Mouse (Mus musculus): ENCODE measurements at regions not wholly inside any gene's neighbourhood (a gene's known extent, or its start where the extent isn't known, plus 50 kb on each side); places are given as distances from the start of the nearest gene placed in this dataset.

DNA sequence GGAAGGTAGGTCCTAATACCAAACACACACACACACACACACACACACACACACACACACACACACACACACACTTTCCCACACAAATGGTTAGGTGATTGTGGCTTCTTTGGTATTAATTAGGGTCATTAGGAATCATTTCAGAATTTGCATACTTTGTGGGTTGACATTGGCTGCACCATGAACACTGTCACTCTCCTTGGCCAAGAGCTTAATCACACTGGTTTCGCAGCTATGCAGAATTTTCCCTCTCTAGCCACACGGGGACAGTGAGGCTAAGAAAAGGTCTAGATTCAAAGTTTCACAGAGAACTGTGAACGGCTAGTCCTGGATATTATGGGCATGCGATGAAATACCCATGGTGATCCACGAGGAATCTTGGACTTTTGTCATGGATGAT, 597.5 kb downstream of the Slc4a3 start:
- ATAC-seq (ENCODE audit: insufficient read depth, low read depth) = no peak
- DNase-seq (ENCODE audit: low spot score) = no peak
- Histone ChIP-seq H3K9me3 (replicated peaks; ENCODE audit: control insufficient read depth, low read length) (no peaks in the 10 kb centered on the region; the same call in 1 of the 2 replicates), H3K27me3 (ENCODE audit: control insufficient read depth, insufficient read depth, low read length) (no peaks in the 10 kb centered on the region), H3K4me1 (ENCODE audit: control insufficient read depth, insufficient read depth) (no peaks in the 10 kb centered on the region), H3K27ac (ENCODE audit: low read depth) (no peak overlapping the region), H3K4me3 (ENCODE audit: low read depth, low read length) (no peak overlapping the region), H3K9ac (replicated peaks; ENCODE audit: low read depth, low read length) (no peak overlapping the region), H3K4me2 (ENCODE audit: low read depth, low read length) (no peak overlapping the region), H3K36me3 (replicated peaks; ENCODE audit: control insufficient read depth, insufficient read depth, low read length) (no peaks in the 10 kb centered on the region)
- TF ChIP-seq CTCF (IDR thresholded peaks at IDR 0.05; ENCODE audit: low read depth) (no peak), EP300 (IDR thresholded peaks at IDR 0.05; ENCODE audit: low read depth) (no peak)
- 79% methylated on average over 5 of the region's 5 CpGs for whole genome bisulfite sequencing

DNA sequence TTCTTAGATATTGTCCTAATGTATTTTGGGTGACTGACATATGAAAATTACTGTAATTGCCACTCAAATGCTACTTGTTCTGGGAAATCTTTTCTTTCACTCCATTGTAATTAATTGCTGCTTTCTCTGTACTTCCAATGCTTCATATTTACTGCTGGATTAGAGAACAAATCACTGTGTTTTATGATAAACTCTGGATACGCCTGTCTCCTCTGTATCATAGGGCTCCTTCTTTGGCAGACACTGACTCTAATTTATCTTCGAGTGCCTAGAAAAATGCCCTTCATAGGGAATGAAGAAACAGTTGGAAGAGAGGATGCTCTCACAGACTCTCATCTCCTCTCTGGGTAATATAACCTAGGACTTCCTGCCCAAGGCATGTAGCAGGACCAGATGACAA, 602.9 kb downstream of the Slc4a3 start:
- TF ChIP-seq EP300 (IDR thresholded peaks at IDR 0.05; ENCODE audit: low read depth) = no peak
- TF ChIP-seq CTCF (IDR thresholded peaks at IDR 0.05; ENCODE audit: low read depth) = no peak
- Histone ChIP-seq H3K27me3 (ENCODE audit: control insufficient read depth, insufficient read depth, low read length) (no peaks in the 10 kb centered on the region), H3K4me2 (ENCODE audit: low read depth, low read length) (no peak overlapping the region), H3K4me1 (ENCODE audit: control insufficient read depth, insufficient read depth) (no peaks in the 10 kb centered on the region), H3K36me3 (replicated peaks; ENCODE audit: control insufficient read depth, insufficient read depth, low read length) (no peaks in the 10 kb centered on the region), H3K4me3 (ENCODE audit: low read depth, low read length) (no peak overlapping the region), H3K9ac (replicated peaks; ENCODE audit: low read depth, low read length) (no peak overlapping the region), H3K27ac (ENCODE audit: low read depth) (no peak overlapping the region), H3K9me3 (replicated peaks; ENCODE audit: control insufficient read depth, low read length) (no peaks in the 10 kb centered on the region; the same call in 1 of the 2 replicates)
- ATAC-seq (ENCODE audit: insufficient read depth, low read depth) (no peak), DNase-seq (ENCODE audit: low spot score) (no peak)
- WGBS = 75% methylated on average over 2 of the region's 2 CpGs

DNA sequence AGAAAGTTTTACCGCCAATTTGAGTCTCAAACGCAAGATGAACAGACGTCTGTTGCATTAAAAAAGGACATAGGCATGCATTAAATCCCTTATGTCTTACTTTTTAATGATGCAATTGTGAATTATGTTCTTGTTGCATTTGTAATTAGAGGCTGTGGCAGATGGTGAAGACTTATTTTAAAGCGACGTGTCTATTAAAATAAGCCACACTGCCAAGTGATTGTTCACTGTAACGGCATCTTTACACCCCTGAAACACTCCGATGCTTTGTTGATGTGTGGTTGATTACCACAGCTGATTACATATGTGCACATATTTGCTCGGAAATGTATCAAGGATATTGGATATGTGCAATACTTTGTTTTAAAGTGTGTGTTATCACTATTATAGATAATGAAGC, 610.2 kb downstream of the Slc4a3 start:
- WGBS = 73% methylated on average over 8 of the region's 8 CpGs

DNA sequence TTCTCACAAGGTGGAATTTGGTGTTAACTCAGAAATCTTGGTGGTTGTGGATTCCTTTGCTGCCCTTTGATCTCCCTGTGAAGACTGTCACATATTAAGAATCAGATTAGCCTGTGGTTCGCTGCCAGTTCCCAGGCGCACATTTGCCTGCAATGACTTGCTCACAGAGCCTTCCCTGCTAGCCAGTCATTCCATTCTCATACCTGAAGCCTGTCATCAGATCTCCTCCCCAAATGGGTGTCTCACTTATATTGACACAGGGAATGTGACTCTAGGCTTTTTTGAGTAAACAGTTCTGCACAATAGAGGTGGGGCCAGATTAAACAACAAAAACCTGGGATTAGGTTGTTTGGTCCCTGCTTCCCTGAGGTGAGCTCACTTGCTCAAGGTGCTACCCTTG, 621.4 kb downstream of the Slc4a3 start:
- H3K4me3 ChIP-seq (ENCODE audit: low read depth, low read length) = no peak overlapping the region
- ATAC-seq (ENCODE audit: insufficient read depth, low read depth) = no peak
- WGBS = 40% methylated on average over 2 of the region's 2 CpGs

More for the DNA sequence above, 610.2 kb downstream of the Slc4a3 start:
- H3K9me3 ChIP-seq (replicated peaks; ENCODE audit: control insufficient read depth, low read length) = no peaks in the 10 kb centered on the region
- TF ChIP-seq EP300 (IDR thresholded peaks at IDR 0.05; ENCODE audit: low read depth) (no peak), CTCF (IDR thresholded peaks at IDR 0.05; ENCODE audit: low read depth) (no peak)
- no peaks in the 10 kb centered on the region for H3K4me1 ChIP-seq (ENCODE audit: control insufficient read depth, insufficient read depth)
- no peak overlapping the region for H3K4me2 ChIP-seq (ENCODE audit: low read depth, low read length)
- H3K27me3 ChIP-seq (ENCODE audit: control insufficient read depth, insufficient read depth, low read length) = no peaks in the 10 kb centered on the region
- no peak for ATAC-seq (ENCODE audit: insufficient read depth, low read depth)
- H3K9ac ChIP-seq (replicated peaks; ENCODE audit: low read depth, low read length) = no peak overlapping the region
- no peak overlapping the region for H3K4me3 ChIP-seq (ENCODE audit: low read depth, low read length)
- H3K27ac ChIP-seq (ENCODE audit: low read depth) = no peak overlapping the region
- no peak for DNase-seq (ENCODE audit: low spot score)
- no peaks in the 10 kb centered on the region for H3K36me3 ChIP-seq (replicated peaks; ENCODE audit: control insufficient read depth, insufficient read depth, low read length)

DNA sequence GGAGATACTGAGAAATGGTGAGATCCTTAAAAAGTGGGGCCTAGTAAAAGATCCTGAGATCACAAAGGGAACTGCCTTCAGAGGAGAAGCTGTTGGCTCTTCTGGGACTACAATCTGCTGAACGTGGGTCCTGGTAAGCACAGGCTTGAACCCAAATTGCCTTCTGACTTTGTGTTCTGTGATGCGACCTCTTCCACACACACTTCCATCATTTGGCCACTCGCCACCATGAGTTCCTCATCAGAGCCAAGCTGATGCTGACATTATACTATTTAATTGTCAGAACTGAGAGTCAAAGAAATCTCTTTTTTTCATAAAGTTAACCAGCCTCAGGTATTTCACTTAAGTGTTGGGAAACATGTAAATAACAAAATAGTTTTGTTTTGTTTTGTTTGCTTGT, 635.1 kb downstream of the Slc4a3 start:
- Histone ChIP-seq H3K36me3 (replicated peaks; ENCODE audit: control insufficient read depth, insufficient read depth, low read length) (no peaks in the 10 kb centered on the region), H3K9ac (replicated peaks; ENCODE audit: low read depth, low read length) (no peak overlapping the region), H3K27ac (ENCODE audit: low read depth) (no peak overlapping the region), H3K4me1 (ENCODE audit: control insufficient read depth, insufficient read depth) (no peaks in the 10 kb centered on the region), H3K4me2 (ENCODE audit: low read depth, low read length) (no peak overlapping the region), H3K27me3 (ENCODE audit: control insufficient read depth, insufficient read depth, low read length) (no peaks in the 10 kb centered on the region), H3K9me3 (replicated peaks; ENCODE audit: control insufficient read depth, low read length) (no peaks in the 10 kb centered on the region), H3K4me3 (ENCODE audit: low read depth, low read length) (no peak overlapping the region)
- WGBS = 68% methylated on average over 3 of the region's 3 CpGs
- DNase-seq (ENCODE audit: low spot score) = no peak
- ATAC-seq (ENCODE audit: insufficient read depth, low read depth) = no peak
- no peak for TF ChIP-seq CTCF (IDR thresholded peaks at IDR 0.05; ENCODE audit: low read depth)
- no peak for TF ChIP-seq EP300 (IDR thresholded peaks at IDR 0.05; ENCODE audit: low read depth)

More for the DNA sequence above, 621.4 kb downstream of the Slc4a3 start:
- H3K4me2 ChIP-seq (ENCODE audit: low read depth, low read length) = no peak overlapping the region
- no peak for TF ChIP-seq CTCF (IDR thresholded peaks at IDR 0.05; ENCODE audit: low read depth)
- TF ChIP-seq EP300 (IDR thresholded peaks at IDR 0.05; ENCODE audit: low read depth) = no peak
- no peak overlapping the region for H3K9ac ChIP-seq (replicated peaks; ENCODE audit: low read depth, low read length)
- no peaks in the 10 kb centered on the region for H3K9me3 ChIP-seq (replicated peaks; ENCODE audit: control insufficient read depth, low read length)
- no peaks in the 10 kb centered on the region for H3K4me1 ChIP-seq (ENCODE audit: control insufficient read depth, insufficient read depth)
- H3K27me3 ChIP-seq (ENCODE audit: control insufficient read depth, insufficient read depth, low read length) = no peaks in the 10 kb centered on the region
- no peak for DNase-seq (ENCODE audit: low spot score)
- H3K27ac ChIP-seq (ENCODE audit: low read depth) = no peak overlapping the region
- H3K36me3 ChIP-seq (replicated peaks; ENCODE audit: control insufficient read depth, insufficient read depth, low read length) = no peaks in the 10 kb centered on the region

DNA sequence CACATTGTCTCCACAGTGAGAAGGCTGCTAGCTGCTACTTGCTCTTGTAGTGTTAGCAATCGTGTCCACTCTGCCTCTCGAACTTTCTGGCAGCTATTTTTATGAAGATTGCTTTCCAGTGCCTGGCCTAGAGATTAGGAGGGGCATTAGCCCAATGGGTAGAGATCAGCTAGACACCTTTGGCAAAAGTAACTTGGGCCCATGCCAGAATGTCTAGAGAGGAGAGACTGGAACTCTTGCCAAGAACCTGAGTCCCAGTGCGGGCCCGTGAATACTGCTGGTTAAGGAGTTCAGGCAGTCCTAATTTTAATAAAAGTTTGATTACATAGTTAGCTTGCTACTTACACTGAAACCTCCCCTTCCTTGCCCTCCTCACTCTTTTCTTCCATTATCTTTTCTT, 648.8 kb downstream of the Slc4a3 start:
- Histone ChIP-seq H3K4me3 (ENCODE audit: low read depth, low read length) (no peak overlapping the region), H3K27me3 (ENCODE audit: control insufficient read depth, insufficient read depth, low read length) (no peaks in the 10 kb centered on the region), H3K9me3 (replicated peaks; ENCODE audit: control insufficient read depth, low read length) (no peaks in the 10 kb centered on the region), H3K9ac (replicated peaks; ENCODE audit: low read depth, low read length) (no peak overlapping the region), H3K27ac (ENCODE audit: low read depth) (no peak overlapping the region), H3K4me1 (ENCODE audit: control insufficient read depth, insufficient read depth) (peaks cover 9% of the 10 kb centered on the region), H3K4me2 (ENCODE audit: low read depth, low read length) (no peak overlapping the region), H3K36me3 (replicated peaks; ENCODE audit: control insufficient read depth, insufficient read depth, low read length) (no peaks in the 10 kb centered on the region)
- 27% methylated on average over 4 of the region's 4 CpGs for WGBS
- DNase-seq (ENCODE audit: low spot score) (peak; percentile 47), ATAC-seq (ENCODE audit: insufficient read depth, low read depth) (peak; percentile 55; the same call in 1 of the 2 replicates)
- TF ChIP-seq EP300 (IDR thresholded peaks at IDR 0.05; ENCODE audit: low read depth) (no peak), CTCF (IDR thresholded peaks at IDR 0.05; ENCODE audit: low read depth) (no peak)

Data from heart, postnatal 0 days (tissue).